Mouse (Mus musculus) midbrain, embryonic 12.5 days (tissue): ENCODE data around the gene Prkaa2. TPM values are rescaled to one million over a fixed set of nuclear protein-coding genes. Genes with fewer than 3 reads are reported as not detected.

Source experiments
- ATAC-seq: fragments of 200-750 bp; cut with Nextera tagmentation; 2 replicates; pipeline ENCODE4 v1.8.0; 2017; ENCODE audit warnings: low read depth, moderate TSS enrichment, moderate library complexity; ENCODE audit not compliant: low FRiP score
- H3K27ac ChIP-seq: fragments of 300-500 bp; sonication (generic); replicated peaks from 2 replicates; pipeline ENCODE4 v1.5.1; 2016; ENCODE audit warnings: mild to moderate bottlenecking
- H3K27me3 ChIP-seq: fragments of 300-500 bp; sonication (generic); 2 replicates; pipeline ENCODE4 v1.6.1; 2016; ENCODE audit warnings: mild to moderate bottlenecking
- H3K36me3 ChIP-seq: fragments of 300-500 bp; sonication (generic); 2 replicates; pipeline ENCODE4 v1.6.1; 2016
- H3K4me1 ChIP-seq: fragments of 300-500 bp; sonication (generic); 2 replicates; pipeline ENCODE4 v1.6.1; 2016
- H3K4me2 ChIP-seq: fragments of 300-500 bp; sonication (generic); replicated peaks from 2 replicates; pipeline ENCODE4 v1.6.1; 2016; ENCODE audit warnings: mild to moderate bottlenecking, moderate library complexity
- H3K4me3 ChIP-seq: fragments of 300-500 bp; sonication (generic); 2 replicates; pipeline ENCODE4 v1.5.1; 2016; ENCODE audit warnings: mild to moderate bottlenecking
- H3K9ac ChIP-seq: fragments of 300-500 bp; sonication (generic); replicated peaks from 2 replicates; pipeline ENCODE4 v1.6.1; 2016; ENCODE audit warnings: mild to moderate bottlenecking, moderate library complexity
- H3K9me3 ChIP-seq: fragments of 300-500 bp; sonication (generic); 2 replicates; pipeline ENCODE4 v1.6.1; 2016; ENCODE audit warnings: mild to moderate bottlenecking
- WGBS: fragments of 180-500 bp; shearing (Covaris S2); methylation state at CpG from one replicate; pipeline ENCODE4 v1.1.7; 2016; 5-methylcytosine and 5-hydroxymethylcytosine counted together
- polyA plus RNA-seq: library from polyadenylated mRNA; unstranded; fragments of >200 nt; fragmentation: Nextera tagmentation; extraction: Ambion mirVana; gene quantifications from 2 replicates; pipeline ENCODE4 v1.2.1, GENCODE M21; 2016

The Prkaa2 gene
- polyA plus RNA-seq, 1 experiment from 2014 or later, result 6.2 TPM

GRCm38 (mm10) chr4:105107943-105108640 is 1.6 kb downstream of the Prkaa2 start:
- ATAC-seq, result no peak
- Histone ChIP-seq H3K9ac (no peak overlapping the region), H3K27ac (no peak overlapping the region), H3K27me3 (peaks cover 7% of the 10 kb centered on the region; the same call in 1 of the 2 replicates), H3K9me3 (no peaks in the 10 kb centered on the region), H3K36me3 (no peaks in the 10 kb centered on the region), H3K4me1 (peaks cover 15% of the 10 kb centered on the region; the same call in 1 of the 2 replicates), H3K4me2 (peak overlapping the region; percentile 92; the same call in 1 of the 2 replicates), H3K4me3 (no peak overlapping the region)
- 47% methylated on average over 12 of the region's 12 CpGs for WGBS

GRCm38 (mm10) chr4:105104099-105104872 is 5.4 kb downstream of the Prkaa2 start:
- Histone ChIP-seq H3K36me3 (no peaks in the 10 kb centered on the region), H3K27ac (no peak overlapping the region), H3K9ac (no peak overlapping the region), H3K4me3 (no peak overlapping the region), H3K9me3 (no peaks in the 10 kb centered on the region), H3K27me3 (peaks cover 7% of the 10 kb centered on the region; the same call in 1 of the 2 replicates), H3K4me1 (peaks cover 13% of the 10 kb centered on the region; the same call in 1 of the 2 replicates), H3K4me2 (no peak overlapping the region)
- 88% methylated on average over 6 of the region's 6 CpGs for WGBS
- no peak for ATAC-seq

GRCm38 (mm10) chr4:105101337-105101688 is 8.4 kb downstream of the Prkaa2 start:
- Histone ChIP-seq H3K4me3 (no peak overlapping the region), H3K9ac (no peak overlapping the region), H3K27ac (no peak overlapping the region), H3K36me3 (no peaks in the 10 kb centered on the region), H3K9me3 (no peaks in the 10 kb centered on the region), H3K4me1 (0 out of 2 replicates have a peak, but pooled peaks cover 5% of the 10 kb centered on the region), H3K27me3 (no peaks in the 10 kb centered on the region), H3K4me2 (no peak overlapping the region)
- no peak for ATAC-seq
- WGBS, result 91% methylated on average over 4 of the region's 4 CpGs

GRCm38 (mm10) chr4:105100508-105101336 is 9.0 kb downstream of the Prkaa2 start:
- Histone ChIP-seq H3K4me2 (no peak overlapping the region), H3K36me3 (no peaks in the 10 kb centered on the region), H3K4me1 (0 out of 2 replicates have a peak, but pooled peaks cover 5% of the 10 kb centered on the region), H3K9me3 (no peaks in the 10 kb centered on the region), H3K27ac (no peak overlapping the region), H3K9ac (no peak overlapping the region), H3K27me3 (no peaks in the 10 kb centered on the region), H3K4me3 (no peak overlapping the region)
- no peak for ATAC-seq
- 59% methylated on average over 5 of the region's 5 CpGs for WGBS

DNA sequence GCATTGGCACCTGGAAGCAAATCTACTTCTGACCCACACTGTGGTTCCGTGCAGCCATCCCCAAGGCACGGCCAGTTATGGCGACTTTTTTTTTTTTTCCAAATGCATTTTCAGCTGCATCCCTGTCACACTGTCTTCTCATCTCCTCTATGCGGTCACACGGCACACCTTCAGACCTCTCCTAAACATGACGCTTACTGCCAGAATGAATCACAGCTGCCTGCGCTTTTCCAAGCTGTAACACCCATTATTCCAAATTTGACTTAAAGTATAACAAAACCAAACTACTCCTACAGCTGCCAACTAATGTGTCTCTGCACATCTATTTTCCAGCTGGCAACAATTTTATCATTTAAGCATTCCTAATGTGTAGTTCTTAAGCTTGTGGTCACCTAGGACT is 11.0 kb downstream of the Prkaa2 start:
- no peak for ATAC-seq
- Histone ChIP-seq H3K36me3 (no peaks in the 10 kb centered on the region), H3K27ac (no peak overlapping the region), H3K4me2 (no peak overlapping the region), H3K9ac (no peak overlapping the region), H3K9me3 (no peaks in the 10 kb centered on the region), H3K27me3 (no peaks in the 10 kb centered on the region), H3K4me3 (no peak overlapping the region), H3K4me1 (0 out of 2 replicates have a peak, but pooled peaks cover 5% of the 10 kb centered on the region)
- WGBS, result 95% methylated on average over 7 of the region's 7 CpGs

GRCm38 (mm10) chr4:105098158-105098557 is 11.5 kb downstream of the Prkaa2 start:
- no peak overlapping the region for H3K27ac ChIP-seq
- 90% methylated on average over 8 of the region's 8 CpGs for WGBS

DNA sequence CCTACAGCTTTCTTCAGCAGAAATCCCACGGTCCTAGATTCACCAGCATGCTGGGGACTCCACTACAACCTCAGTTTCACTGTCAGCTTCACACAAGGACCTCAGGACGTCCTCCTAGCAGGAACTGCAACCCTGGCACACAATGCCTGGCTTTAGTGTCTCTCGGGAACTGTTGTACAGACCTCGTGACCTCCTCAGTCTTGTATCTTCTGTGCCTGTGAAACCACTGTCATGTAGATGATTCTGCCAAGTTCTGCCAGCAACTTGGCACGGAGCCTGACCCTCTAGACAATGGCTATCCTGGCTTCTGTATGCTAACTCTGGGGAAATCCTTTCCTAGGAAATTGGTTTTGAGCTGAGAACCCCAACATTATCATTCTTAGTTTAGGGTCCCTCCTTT is 14.4 kb downstream of the Prkaa2 start:
- Histone ChIP-seq H3K9ac (no peak overlapping the region), H3K4me3 (no peak overlapping the region), H3K27ac (no peak overlapping the region), H3K27me3 (no peaks in the 10 kb centered on the region), H3K36me3 (no peaks in the 10 kb centered on the region), H3K4me2 (no peak overlapping the region), H3K4me1 (no peaks in the 10 kb centered on the region), H3K9me3 (no peaks in the 10 kb centered on the region)
- 74% methylated on average over 5 of the region's 5 CpGs for WGBS
- no peak for ATAC-seq

More at GRCm38 (mm10) chr4:105098158-105098557, 11.5 kb downstream of the Prkaa2 start:
- ATAC-seq, result no peak
- H3K27me3 ChIP-seq, result no peaks in the 10 kb centered on the region
- H3K9me3 ChIP-seq, result no peaks in the 10 kb centered on the region
- H3K36me3 ChIP-seq, result no peaks in the 10 kb centered on the region
- no peak overlapping the region for H3K9ac ChIP-seq
- H3K4me3 ChIP-seq, result no peak overlapping the region
- 0 out of 2 replicates have a peak, but pooled peaks cover 5% of the 10 kb centered on the region for H3K4me1 ChIP-seq
- H3K4me2 ChIP-seq, result no peak overlapping the region

DNA sequence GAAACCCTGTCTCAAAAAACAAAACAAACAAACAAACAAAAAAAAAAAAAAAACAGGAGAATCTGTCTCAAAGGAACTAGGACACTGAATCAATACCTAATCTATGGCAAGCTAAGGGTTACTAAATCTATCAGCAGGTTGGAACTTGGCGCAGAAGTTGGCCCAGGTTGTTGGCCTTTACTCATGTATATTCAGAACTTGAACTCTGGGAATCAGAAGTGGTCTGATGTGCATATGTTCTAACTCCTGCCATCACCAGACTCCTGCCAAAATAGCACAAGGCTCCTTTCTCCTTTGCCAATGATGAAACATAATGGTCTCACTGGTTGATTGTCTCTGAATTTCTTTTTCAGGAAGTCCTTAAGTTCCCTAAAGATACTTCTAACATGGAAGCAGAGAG is 15.7 kb downstream of the Prkaa2 start:
- Histone ChIP-seq H3K4me2 (no peak overlapping the region), H3K27me3 (no peaks in the 10 kb centered on the region), H3K36me3 (no peaks in the 10 kb centered on the region), H3K9me3 (no peaks in the 10 kb centered on the region), H3K9ac (no peak overlapping the region), H3K4me3 (no peak overlapping the region), H3K4me1 (no peaks in the 10 kb centered on the region), H3K27ac (no peak overlapping the region)
- 100% methylated on average over 1 of the region's 1 CpGs for WGBS
- ATAC-seq, result no peak

GRCm38 (mm10) chr4:105090417-105090816 is 19.3 kb downstream of the Prkaa2 start:
- Histone ChIP-seq H3K4me3 (no peak overlapping the region), H3K9me3 (no peaks in the 10 kb centered on the region), H3K9ac (no peak overlapping the region), H3K4me2 (no peak overlapping the region), H3K4me1 (no peaks in the 10 kb centered on the region), H3K36me3 (no peaks in the 10 kb centered on the region), H3K27me3 (no peaks in the 10 kb centered on the region), H3K27ac (no peak overlapping the region)
- no peak for ATAC-seq
- WGBS, result 88% methylated on average over 5 of the region's 5 CpGs

- Histone ChIP-seq H3K9me3 (no peaks in the 10 kb centered on the region), H3K27ac (no peak overlapping the region), H3K4me3 (no peak overlapping the region), H3K27me3 (no peaks in the 10 kb centered on the region), H3K9ac (no peak overlapping the region), H3K36me3 (no peaks in the 10 kb centered on the region), H3K4me1 (no peaks in the 10 kb centered on the region), H3K4me2 (no peak overlapping the region)
- 94% methylated on average over 7 of the region's 7 CpGs for WGBS
- ATAC-seq, result no peak
Observed at GRCm38 (mm10) chr4:105089386-105089785, 20.3 kb downstream of the Prkaa2 start.

GRCm38 (mm10) chr4:105088671-105089070 is 21.0 kb downstream of the Prkaa2 start:
- 73% methylated on average over 2 of the region's 2 CpGs for WGBS
- Histone ChIP-seq H3K4me2 (no peak overlapping the region), H3K4me3 (no peak overlapping the region), H3K27me3 (no peaks in the 10 kb centered on the region), H3K4me1 (no peaks in the 10 kb centered on the region), H3K27ac (no peak overlapping the region), H3K9ac (no peak overlapping the region), H3K9me3 (no peaks in the 10 kb centered on the region), H3K36me3 (no peaks in the 10 kb centered on the region)
- ATAC-seq, result no peak
